Mouse (Mus musculus) embryonic fibroblast, embryonic 13.5 days (primary cell): ENCODE results near the gene Grin3b.

Experiments used
- CTCF ChIP-seq: IDR thresholded peaks from 2 replicates; pipeline ENCODE4 v1.5.1; 2011; ENCODE audit warnings: mild to moderate bottlenecking, control low read depth, low read length, moderate library complexity, borderline replicate concordance; ENCODE audit not compliant: insufficient read depth
- POLR2A ChIP-seq: IDR thresholded peaks from 2 replicates; pipeline ENCODE4 v1.6.1; 2011; ENCODE audit warnings: low read depth, mild to moderate bottlenecking, control low read depth, low read length, moderate library complexity

- no peak for TF ChIP-seq CTCF
- TF ChIP-seq POLR2A: no peak
Observed at GRCm38 (mm10) chr10:79921572-79921971, 48.9 kb upstream of the Grin3b start.
